Mouse (Mus musculus): ENCODE data around the gene Rsph10b.

Gene Rsph10b

DNA sequence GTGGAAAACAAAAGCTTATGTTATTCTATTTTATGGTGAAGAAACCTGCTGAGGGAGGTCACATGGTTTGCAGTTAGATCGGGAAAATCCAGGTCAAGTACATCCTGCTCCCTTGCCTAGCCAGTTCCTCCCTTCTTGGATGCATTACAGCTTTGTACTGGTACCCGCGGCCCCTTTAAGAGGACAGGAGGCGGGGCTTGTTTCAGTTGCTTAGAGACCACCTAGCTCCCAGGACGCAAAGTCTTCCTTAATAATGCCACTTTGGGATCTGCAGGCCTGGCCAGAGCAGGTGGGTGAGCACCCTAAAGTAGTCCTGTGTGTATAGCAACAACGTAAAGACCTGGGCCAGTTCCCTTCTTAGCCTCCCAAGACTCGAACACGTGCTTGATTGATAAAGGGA is at the start of gene Rsph10b:
Gene Rsph10b, plus strand, starts transcription at position 205 of the 400 bp plus-strand sequence.
- DNase-seq (ENCODE audit: low read depth, low spot score), result no peak

- DNase-seq (ENCODE audit: low read depth, low spot score), result no peak
Measured at GRCm38 (mm10) chr5:143885274-143885673, 47.6 kb upstream of the Rsph10b start.

DNA sequence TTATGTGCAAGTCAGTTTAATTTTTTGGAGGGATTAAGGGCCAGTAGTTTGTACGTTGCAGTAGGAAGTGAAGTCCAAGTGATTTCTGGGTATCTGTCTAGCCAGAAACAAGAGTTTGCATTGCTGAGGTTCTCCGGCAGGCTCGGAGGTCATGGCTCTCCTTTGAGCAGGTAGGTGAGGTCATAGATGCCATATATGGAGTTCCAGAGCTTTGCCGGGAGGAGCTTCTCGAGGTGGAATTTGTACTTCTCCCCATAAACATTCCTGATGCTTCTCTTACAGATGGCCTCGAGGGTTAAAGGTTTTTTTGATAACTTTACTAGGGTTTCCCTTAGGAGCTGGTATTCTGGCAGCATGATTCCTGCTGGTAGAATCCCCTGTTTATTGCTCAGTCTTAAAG is 42.1 kb upstream of the Rsph10b start:
- no peak for DNase-seq (ENCODE audit: low read depth, low spot score)

GRCm38 (mm10) chr5:143892255-143892886 is 40.5 kb upstream of the Rsph10b start:
- DNase-seq (ENCODE audit: low read depth, low spot score), result no peak

GRCm38 (mm10) chr5:143893396-143893795 is 39.4 kb upstream of the Rsph10b start:
- DNase-seq (ENCODE audit: low read depth, low spot score), result no peak

DNA sequence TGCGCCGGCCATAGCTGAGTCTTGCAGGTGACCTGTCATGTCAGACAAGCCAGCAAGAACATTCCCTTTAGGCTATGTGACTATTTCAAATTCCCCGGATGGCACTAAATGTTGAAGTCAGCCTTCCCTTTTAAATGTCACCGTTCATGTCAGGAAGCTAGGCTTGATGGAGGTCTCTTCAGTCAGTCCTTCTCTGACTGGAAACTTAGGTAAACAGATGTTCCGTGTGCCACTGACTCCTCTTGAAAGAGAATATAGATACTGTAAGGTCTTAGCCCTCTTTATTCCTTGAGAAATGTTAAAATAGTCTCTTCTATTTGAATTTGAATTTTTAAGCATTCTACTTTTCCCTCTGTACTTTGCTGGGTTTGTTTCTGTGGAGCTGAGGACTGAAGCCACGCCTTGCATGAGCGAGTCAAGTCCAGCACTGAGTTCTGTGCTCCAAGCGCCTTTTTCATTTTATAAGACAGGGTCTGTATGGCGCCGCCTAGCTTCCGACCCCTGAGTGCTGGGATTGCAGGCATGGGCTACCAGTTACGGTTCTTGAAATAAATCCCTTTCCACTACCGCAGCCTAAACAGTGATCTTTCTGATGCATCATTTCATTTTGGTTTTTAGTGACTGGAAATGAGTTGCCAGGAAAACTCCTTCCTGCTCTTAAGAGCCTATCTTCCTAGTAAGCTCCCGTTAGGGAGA is 35.1 kb upstream of the Rsph10b start, which contains the start of gene Ankrd61:
Gene Ankrd61, minus strand, starts transcription at position 51 of the 696 bp plus-strand sequence.
- DNase-seq (ENCODE audit: low read depth, low spot score), result no peak

DNA sequence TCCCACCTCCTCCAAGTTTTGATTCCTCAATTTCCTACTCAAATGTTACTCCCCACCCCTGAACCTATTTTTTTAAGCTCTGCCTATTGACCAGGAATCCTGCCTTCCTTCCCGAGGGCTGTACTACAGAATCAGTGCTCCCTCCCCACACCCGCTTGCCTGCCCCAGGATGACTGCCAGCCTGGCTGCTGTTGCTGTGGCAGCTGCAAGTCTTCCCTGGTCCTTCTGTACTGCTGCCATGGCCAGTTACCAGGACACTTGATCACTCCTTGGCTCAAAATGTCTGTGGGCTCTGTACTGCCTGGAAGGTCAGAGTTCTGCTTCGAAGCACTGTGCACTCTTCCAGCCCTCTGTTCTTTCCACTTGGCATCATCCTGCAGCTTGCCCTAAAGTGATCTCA is 30.7 kb upstream of the Rsph10b start:
- no peak for DNase-seq (ENCODE audit: low read depth, low spot score)

DNA sequence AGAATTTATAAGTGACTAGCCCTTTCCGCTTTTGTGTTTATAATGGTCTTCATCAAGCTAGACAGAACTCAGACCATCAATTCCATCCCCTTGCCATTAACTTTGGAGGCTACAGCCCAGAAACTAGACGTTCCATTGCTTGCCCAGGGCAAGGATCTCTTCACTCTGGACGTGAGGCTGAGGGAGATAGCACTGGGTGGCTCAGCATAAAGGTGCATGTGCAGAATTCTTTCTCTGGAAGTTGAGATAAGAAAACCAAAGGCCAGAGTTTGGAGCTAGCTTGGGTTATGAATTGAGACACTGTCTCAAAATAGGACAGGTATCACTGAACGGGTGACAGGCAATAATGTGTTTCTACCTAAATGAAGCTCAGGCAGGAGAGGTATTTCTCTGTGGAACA is 29.0 kb upstream of the Rsph10b start:
- DNase-seq (ENCODE audit: low read depth, low spot score), result no peak

GRCm38 (mm10) chr5:143906429-143906828 is 26.4 kb upstream of the Rsph10b start:
- no peak for DNase-seq (ENCODE audit: low read depth, low spot score)

DNA sequence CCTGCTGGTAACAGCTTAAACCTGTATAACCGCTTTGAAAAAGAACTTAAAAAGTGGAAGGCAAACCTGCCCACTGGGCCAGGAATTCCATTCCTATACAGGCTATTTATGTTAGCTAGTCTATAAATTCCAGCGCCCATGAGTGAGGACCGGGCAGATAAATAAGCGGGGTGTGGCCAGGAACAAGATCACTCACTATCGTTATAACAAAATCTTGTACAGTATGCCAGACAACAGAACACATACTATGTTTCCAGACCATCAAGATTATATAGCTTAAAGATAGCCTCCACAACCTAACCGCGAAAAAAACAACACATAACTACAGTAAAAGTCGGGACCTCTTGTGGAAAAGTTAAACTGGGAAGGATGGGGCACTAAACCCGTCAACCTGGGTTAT is 23.9 kb upstream of the Rsph10b start:
- DNase-seq (ENCODE audit: low read depth, low spot score), result no peak

DNA sequence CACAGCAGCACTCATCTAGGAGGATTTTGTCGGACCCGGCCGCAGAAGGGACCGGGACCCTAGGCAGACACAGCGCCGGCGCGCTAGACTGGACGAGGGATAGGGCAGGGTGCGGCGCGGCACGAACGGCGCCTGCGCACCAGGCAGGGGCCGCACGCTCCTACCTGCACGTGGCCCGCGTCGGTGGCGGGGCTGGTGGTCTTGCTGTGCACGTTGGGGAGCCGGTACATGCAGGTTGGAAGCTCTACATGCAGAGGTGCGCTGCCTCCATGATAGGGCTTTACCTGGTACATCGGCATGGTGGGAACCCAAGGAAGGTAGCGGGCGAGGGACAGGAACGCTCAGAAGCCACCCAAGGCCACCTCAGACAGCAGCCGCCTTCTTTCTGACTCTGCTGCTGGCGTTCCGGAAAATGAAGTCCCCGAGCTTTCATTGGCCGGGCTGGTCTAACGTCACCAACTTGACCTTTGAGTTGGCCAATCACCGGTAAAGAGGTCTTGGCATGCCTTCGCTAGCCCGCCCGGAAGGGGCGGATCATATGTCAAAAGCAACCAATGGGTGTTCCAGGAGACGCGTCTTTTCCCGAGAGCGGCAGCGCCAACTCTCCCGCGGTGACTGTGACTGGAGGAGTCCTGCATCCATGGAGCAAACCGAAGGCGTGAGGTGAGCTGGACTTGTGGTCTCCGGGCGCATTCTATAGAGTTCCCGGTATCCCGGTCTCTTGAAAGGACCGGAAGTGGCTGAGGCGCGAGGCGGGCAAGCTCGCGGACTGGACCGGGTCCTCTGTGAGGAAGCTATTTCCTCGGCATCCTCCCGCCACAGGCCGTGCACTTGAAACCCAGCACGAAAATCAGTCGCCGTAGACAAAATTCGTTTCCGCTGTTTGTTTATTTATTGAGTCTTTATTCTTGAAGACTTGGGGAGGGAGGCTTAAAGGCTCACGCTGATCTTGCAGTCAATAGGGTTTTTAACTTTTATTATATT is 23.1 kb upstream of the Rsph10b start, which contains the start of the genes Aimp2 and Pms2:
Gene Aimp2, minus strand, starts transcription at position 431 of the 984 bp plus-strand sequence.
Gene Pms2, plus strand, starts transcription at position 548 of the 984 bp plus-strand sequence.
- peak; percentile 98 for DNase-seq (ENCODE audit: low read depth, low spot score)

GRCm38 (mm10) chr5:143916221-143916620 is 16.6 kb upstream of the Rsph10b start:
- DNase-seq (ENCODE audit: low read depth, low spot score), result no peak

DNA sequence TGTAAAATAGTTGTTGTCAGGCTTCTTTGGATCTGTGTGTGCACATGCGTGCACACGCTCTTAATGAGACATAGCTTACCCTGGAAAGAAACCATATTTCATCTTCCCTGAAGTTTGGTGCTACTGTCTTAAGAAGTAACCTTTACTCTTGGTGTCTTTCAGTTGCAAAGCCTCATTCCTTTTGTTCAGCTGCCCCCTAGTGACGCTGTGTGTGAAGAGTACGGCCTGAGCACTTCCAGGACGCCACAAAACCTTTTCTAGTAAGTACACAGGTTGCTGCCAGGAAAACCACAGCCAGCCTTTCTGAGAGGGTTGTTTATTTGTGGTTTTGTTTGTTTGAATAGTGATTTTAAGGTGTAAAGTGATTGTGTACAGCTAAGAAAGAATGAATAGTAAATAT is 15.4 kb upstream of the Rsph10b start:
- peak; percentile 20 for DNase-seq (ENCODE audit: low read depth, low spot score)

DNA sequence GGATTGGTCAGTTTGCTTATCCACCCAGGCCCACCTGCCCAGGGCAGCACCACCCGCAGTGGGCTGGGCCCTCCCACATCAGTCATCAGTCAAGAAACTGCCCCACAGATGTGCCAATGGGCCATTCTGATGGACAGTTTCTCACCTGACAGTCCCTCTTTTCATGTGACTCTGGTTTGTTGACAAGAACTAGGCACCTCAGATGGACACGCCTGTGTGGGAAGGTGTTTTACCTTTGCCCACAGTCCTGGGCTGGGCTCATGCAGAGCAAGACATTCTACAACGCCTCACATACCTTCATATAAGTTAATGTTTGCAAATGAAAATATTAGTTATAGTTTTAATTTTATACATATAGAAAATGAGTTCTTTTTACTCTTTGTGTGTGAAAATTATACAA is 14.7 kb upstream of the Rsph10b start:
- no peak for DNase-seq (ENCODE audit: low read depth, low spot score)

- DNase-seq (ENCODE audit: low read depth, low spot score), result no peak
Measured at GRCm38 (mm10) chr5:143924781-143925452, 7.9 kb upstream of the Rsph10b start.

- no peak for DNase-seq (ENCODE audit: low read depth, low spot score)
Measured at GRCm38 (mm10) chr5:143927875-143928274, 5.0 kb upstream of the Rsph10b start, which contains the start of gene Gm42421. Gm42421 (plus strand) TSS chr5:143928175.

DNA sequence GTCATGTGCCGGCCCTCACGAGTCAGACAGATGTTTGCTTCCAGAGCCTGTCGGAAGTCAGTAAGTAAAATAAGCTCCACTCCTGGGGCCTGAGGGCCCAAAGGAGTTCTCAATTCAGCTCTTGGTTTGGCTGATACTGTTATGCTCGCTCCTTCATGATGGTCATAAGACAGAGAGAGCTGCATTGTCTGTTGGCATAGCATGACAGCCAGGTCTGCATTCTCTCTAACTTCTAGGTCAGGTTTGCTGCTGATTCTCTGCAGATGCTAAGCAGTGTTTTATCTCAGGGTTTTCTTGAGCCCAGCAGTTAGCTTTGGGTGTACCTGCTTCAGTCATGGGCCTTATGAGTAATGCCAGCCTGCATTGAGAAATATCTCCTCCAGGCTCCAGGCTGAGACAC is 3.5 kb upstream of the Rsph10b start:
- DNase-seq (ENCODE audit: low read depth, low spot score), result no peak

DNA sequence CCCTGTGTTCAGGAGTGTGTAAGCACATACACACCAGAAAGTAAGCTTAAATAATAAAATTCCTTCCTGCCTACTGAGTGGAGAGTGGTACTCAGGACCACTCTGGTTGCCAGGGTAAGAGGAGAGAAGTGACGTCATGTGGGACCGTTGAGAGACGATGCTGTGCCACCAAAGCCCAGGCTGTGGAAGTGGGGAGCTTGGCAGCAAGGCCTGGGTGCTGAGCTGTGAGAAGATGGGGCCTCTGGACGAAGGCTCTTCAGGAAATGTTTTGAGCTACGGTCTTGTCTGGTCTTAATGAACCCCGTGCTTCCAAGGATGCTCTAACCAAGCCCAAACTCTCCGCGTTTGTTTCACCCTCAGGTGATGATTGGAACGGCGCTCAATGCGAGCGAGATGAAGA is 2.2 kb upstream of the Rsph10b start:
- DNase-seq (ENCODE audit: low read depth, low spot score), result no peak

GRCm38 (mm10) chr5:143931863-143932580 is 813 bp upstream of the Rsph10b start:
- no peak for DNase-seq (ENCODE audit: low read depth, low spot score)

GRCm38 (mm10) chr5:143933414-143933813 is 579 bp downstream of the Rsph10b start:
- DNase-seq (ENCODE audit: low read depth, low spot score), result no peak

DNA sequence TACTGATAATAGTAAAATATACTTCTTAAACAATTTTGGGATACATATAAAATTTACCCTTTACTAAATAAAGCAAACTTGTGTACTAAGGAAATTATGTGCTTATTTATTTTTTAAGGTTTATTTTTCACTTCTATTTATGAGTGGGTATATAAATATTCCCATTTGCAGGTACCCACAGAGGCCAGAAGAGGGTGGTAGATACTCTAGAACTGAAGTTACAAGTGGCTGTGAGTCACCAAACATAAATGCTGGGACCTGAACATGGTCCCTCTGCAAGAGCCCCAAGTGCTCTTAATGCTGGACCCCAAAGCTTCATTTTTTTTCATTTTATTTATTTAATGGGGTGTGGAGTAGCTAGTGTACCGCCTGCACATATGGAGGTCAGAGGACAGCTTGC is 1.0 kb downstream of the Rsph10b start:
- no peak for DNase-seq (ENCODE audit: low read depth, low spot score)

Data from forelimb bud, embryonic 11.5 days (tissue).